Mouse (Mus musculus) G1E-ER4 (cell line): ENCODE data around the gene Duoxa1. TPM values are rescaled to one million over a fixed set of nuclear protein-coding genes. Genes with fewer than 3 reads are reported as not detected.

Experiments used
- GATA1 ChIP-seq: IDR thresholded peaks from one replicate; pipeline ENCODE4 v1.8.0; 2012; ENCODE audit warnings: low read length, inconsistent platforms
- polyA plus RNA-seq: library from polyadenylated mRNA; stranded (reverse); fragments of >175 nt; gene quantifications from 2 replicates; pipeline ENCODE4 v1.2.3, GENCODE M21; 2012

Gene Duoxa1
- polyA plus RNA-seq, 1 experiment = not detected

GRCm38 (mm10) chr2:122347257-122347656, 33.7 kb upstream of the Duoxa1 start:
- TF ChIP-seq GATA1 = no peak

GRCm38 (mm10) chr2:122345106-122345893, 31.8 kb upstream of the Duoxa1 start:
- TF ChIP-seq GATA1 = no peak

GRCm38 (mm10) chr2:122337291-122337690, 23.8 kb upstream of the Duoxa1 start:
- no peak for TF ChIP-seq GATA1

GRCm38 (mm10) chr2:122334170-122334569, 20.6 kb upstream of the Duoxa1 start:
- no peak for TF ChIP-seq GATA1

GRCm38 (mm10) chr2:122332222-122332621, 18.7 kb upstream of the Duoxa1 start:
- TF ChIP-seq GATA1 = no peak

GRCm38 (mm10) chr2:122327986-122328385, 14.5 kb upstream of the Duoxa1 start:
- no peak for TF ChIP-seq GATA1

GRCm38 (mm10) chr2:122325361-122325760, 11.8 kb upstream of the Duoxa1 start:
- no peak for TF ChIP-seq GATA1

GRCm38 (mm10) chr2:122324586-122324985, 11.1 kb upstream of the Duoxa1 start:
- TF ChIP-seq GATA1 = no peak

- TF ChIP-seq GATA1 = no peak
Measured at GRCm38 (mm10) chr2:122323960-122324359, 10.4 kb upstream of the Duoxa1 start.

- TF ChIP-seq GATA1 = no peak
Measured at GRCm38 (mm10) chr2:122317384-122317783, 3.9 kb upstream of the Duoxa1 start.

GRCm38 (mm10) chr2:122315372-122315771, 1.8 kb upstream of the Duoxa1 start, which contains the start of gene Duox1:
Gene Duox1 (plus strand): TSS chr2:122315672.
- no peak for TF ChIP-seq GATA1

GRCm38 (mm10) chr2:122312722-122313417, 660 bp downstream of the Duoxa1 start:
- no peak for TF ChIP-seq GATA1

- TF ChIP-seq GATA1 = no peak
Measured at GRCm38 (mm10) chr2:122311561-122311960, 2.0 kb downstream of the Duoxa1 start.

- TF ChIP-seq GATA1 = no peak
Measured at GRCm38 (mm10) chr2:122309647-122310046, 3.9 kb downstream of the Duoxa1 start.

- no peak for TF ChIP-seq GATA1
Measured at GRCm38 (mm10) chr2:122306184-122306583, 7.3 kb downstream of the Duoxa1 start.

- no peak for TF ChIP-seq GATA1
Measured at GRCm38 (mm10) chr2:122305097-122305892, 8.2 kb downstream of the Duoxa1 start.
